Mouse (Mus musculus) gastrocnemius, adult 18-20 months (tissue): Measurements from ENCODE around the gene Cyp17a1. TPM values are rescaled to one million over a fixed set of nuclear protein-coding genes. Genes with fewer than 3 reads are reported as not detected.

Experiments used
- DNase-seq: peaks from one replicate; pipeline ENCODE4 v3.0.0; 2021; ENCODE audit warnings: low spot score
- total RNA-seq, 2 experiments: library from RNA; stranded (reverse); gene quantifications; 2 replicates each; pipeline ENCODE4 v1.2.3; 2021

Cyp17a1 gene
- total RNA-seq, 2 experiments from 2014 or later, result not detected

GRCm38 (mm10) chr19:46670691-46671090 is 2.3 kb downstream of the Cyp17a1 start:
- DNase-seq, result peak; percentile 52

- no peak for DNase-seq
Observed at GRCm38 (mm10) chr19:46669802-46670201, 3.2 kb downstream of the Cyp17a1 start.

- DNase-seq, result no peak
Observed at GRCm38 (mm10) chr19:46668263-46668662, 4.7 kb downstream of the Cyp17a1 start.

GRCm38 (mm10) chr19:46667300-46667699 is 5.7 kb downstream of the Cyp17a1 start:
- DNase-seq, result no peak

GRCm38 (mm10) chr19:46665474-46665873 is 7.5 kb downstream of the Cyp17a1 start:
- no peak for DNase-seq

GRCm38 (mm10) chr19:46662784-46663183 is 10.2 kb downstream of the Cyp17a1 start:
- DNase-seq, result no peak

- DNase-seq, result no peak
Observed at GRCm38 (mm10) chr19:46662214-46662613, 10.8 kb downstream of the Cyp17a1 start.

- DNase-seq, result no peak
Observed at GRCm38 (mm10) chr19:46661511-46661910, 11.5 kb downstream of the Cyp17a1 start.

- DNase-seq, result no peak
Observed at GRCm38 (mm10) chr19:46658851-46659250, 14.1 kb downstream of the Cyp17a1 start.

- no peak for DNase-seq
Observed at GRCm38 (mm10) chr19:46658348-46658747, 14.6 kb downstream of the Cyp17a1 start.

- no peak for DNase-seq
Observed at GRCm38 (mm10) chr19:46657339-46658020, 15.5 kb downstream of the Cyp17a1 start.

GRCm38 (mm10) chr19:46656151-46656840 is 16.7 kb downstream of the Cyp17a1 start:
- DNase-seq, result no peak

GRCm38 (mm10) chr19:46655626-46656025 is 17.3 kb downstream of the Cyp17a1 start:
- no peak for DNase-seq

GRCm38 (mm10) chr19:46653616-46654235 is 19.2 kb downstream of the Cyp17a1 start:
- DNase-seq, result no peak

GRCm38 (mm10) chr19:46653188-46653587 is 19.8 kb downstream of the Cyp17a1 start:
- DNase-seq, result no peak

GRCm38 (mm10) chr19:46648565-46648964 is 24.4 kb downstream of the Cyp17a1 start:
- no peak for DNase-seq

GRCm38 (mm10) chr19:46647850-46648249 is 25.1 kb downstream of the Cyp17a1 start:
- DNase-seq, result peak; percentile 29

GRCm38 (mm10) chr19:46647254-46647653 is 25.7 kb downstream of the Cyp17a1 start:
- DNase-seq, result peak; percentile 48

GRCm38 (mm10) chr19:46646041-46646481 is 26.9 kb downstream of the Cyp17a1 start:
- DNase-seq, result peak; percentile 72

GRCm38 (mm10) chr19:46644793-46645602 is 28.0 kb downstream of the Cyp17a1 start:
- DNase-seq, result peak; percentile 73

GRCm38 (mm10) chr19:46644343-46644792 is 28.6 kb downstream of the Cyp17a1 start:
- DNase-seq, result no peak
